Mouse (Mus musculus) kidney, postnatal 10 days (tissue): Measurements from ENCODE around the gene Rnf144a.

ENCODE experiments used
- DNase-seq: peaks from one replicate; pipeline ENCODE4 v3.0.0; 2021; ENCODE audit warnings: mixed read lengths

The Rnf144a gene

DNA sequence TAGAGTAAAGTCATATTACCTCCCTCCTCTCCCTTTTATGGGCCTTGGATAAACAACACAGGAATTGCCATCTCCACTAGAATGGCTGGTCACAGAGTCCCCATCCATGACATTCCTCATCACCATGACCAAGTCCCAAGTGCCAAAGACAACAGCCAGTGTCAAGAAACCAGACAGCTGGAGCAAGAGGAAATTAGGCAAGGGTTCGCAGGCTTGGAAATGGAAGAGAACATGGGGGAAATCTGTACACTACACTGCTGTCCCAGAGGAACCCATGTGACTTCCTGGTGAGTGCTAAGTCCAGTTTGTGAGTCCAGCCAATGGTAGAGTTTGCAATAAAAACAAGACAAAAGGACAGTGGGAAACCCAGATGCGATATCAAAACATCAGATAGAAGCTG is 47.7 kb downstream of the Rnf144a start:
- peak; percentile 39 for DNase-seq

DNA sequence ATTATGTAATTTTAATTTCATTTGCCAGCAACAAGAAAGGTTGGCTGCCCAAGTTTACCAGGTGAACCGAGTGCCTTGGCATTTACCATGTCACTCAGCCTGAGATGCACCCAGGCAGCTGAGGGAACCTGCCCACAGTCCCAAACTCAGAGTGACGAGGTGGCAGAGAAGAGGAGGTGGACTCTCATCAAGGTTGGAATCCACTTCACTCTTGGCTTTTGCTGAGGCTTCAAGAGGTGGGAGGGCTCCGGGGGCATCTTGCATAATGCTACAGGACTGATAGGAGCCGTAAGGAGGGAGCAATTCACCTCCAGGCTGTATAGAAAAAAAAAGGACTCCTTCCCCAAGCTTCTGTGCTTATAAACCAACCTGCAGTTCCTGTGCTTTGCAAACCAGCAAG is 48.7 kb downstream of the Rnf144a start:
- DNase-seq: no peak

DNA sequence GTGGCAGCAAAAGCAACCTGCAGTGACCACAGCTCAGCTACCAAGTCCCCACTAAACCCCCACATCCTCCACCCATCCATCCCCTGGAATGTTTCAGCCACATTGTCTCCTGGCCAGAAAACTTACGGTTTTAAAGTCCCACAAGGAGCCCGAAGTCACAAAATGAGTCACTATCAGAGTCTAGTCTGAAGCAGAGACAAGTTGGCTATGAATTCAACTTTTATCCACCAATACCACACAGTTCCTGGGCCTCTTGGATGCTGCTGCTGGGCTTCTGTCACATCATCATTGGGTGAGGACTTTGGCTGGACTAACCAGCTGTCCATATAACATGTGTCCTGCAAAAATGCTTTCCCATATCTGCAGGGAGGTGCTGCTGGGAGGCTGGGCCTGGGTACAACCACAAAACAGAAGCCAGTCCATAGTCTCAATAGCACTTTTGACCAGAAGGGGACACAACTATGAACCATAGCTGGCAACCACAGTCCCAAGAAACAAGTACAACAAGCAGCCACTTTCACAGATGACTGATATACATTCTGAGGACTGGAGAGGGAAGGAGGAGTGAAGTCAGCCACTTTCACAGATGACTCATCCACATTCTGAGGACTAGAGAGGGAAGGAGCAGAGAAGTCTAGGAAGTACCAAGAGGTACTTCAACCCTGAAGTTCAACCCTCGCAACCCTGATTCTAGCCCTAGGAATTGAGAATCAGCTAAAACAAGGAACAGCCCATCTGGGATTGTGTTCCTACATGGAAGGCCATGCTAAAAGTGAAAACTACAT is 49.3 kb downstream of the Rnf144a start:
- DNase-seq: no peak

- peak; percentile 72 for DNase-seq
Observed at GRCm38 (mm10) chr12:26364822-26365221, 50.2 kb downstream of the Rnf144a start.

DNA sequence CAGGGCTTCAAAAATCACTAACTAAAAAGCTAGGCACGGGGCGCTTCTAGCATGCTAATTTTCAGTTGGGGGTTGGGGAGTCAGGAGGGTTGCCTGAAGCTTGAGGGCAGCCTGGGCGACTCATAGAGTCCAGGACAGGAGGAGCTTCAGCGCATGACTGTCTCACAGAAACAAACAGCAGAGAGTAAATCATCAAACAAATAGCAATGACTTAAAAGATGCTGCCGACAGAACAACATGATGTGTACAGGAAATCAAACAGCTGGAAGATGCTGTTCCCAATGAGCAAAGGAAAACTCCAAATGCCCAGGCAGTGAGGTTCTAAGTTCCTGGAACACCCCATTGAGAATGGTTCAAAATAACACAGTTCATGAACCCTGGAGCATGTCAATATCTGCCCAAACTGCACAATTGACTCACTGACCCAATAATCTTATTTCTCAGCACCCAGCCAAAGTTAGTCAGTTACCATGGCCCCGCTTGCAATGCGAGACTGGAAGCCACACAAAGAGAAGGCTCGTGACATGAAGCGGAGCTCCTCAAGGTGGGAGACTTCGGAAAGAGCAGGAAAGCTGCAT is 54.0 kb downstream of the Rnf144a start:
- DNase-seq: no peak

DNA sequence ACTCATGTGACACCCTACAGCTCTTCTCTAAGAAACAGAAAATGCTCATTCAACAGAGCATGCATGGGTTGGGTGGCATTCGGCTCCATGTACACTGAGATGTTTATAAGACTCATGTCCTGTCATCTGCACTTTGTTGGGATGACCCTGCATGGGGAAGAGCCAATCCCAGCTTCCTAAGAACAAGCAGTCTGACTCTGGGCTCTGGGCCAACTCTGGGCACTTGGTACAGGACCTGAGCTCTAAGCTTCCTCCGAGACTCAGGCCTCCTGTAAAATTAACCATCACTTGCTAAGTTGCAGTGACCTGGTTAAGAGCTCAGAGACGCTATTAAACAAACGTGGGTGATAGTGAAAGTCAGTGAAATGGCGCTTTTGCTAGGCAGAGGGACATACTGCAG is 55.2 kb downstream of the Rnf144a start:
- DNase-seq: peak; percentile 79

DNA sequence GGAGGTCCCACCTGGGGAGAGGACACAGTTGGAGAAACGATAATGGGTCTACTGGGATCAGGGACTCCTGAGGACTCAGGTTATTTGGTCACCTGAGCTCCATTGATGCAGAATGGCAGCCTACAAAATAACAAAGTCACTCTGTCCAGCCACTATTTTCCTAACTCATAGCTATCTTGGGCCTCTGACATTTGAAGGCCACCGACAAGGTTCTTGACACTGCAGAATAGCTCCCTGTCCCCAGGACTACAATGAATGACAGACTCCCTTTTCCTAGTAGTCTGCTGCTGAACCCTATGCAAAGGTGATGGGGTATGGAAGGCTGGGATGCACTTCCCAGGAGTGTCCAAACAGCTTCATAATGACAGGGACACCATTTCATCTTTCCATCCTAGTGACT is 55.8 kb downstream of the Rnf144a start:
- no peak for DNase-seq

DNA sequence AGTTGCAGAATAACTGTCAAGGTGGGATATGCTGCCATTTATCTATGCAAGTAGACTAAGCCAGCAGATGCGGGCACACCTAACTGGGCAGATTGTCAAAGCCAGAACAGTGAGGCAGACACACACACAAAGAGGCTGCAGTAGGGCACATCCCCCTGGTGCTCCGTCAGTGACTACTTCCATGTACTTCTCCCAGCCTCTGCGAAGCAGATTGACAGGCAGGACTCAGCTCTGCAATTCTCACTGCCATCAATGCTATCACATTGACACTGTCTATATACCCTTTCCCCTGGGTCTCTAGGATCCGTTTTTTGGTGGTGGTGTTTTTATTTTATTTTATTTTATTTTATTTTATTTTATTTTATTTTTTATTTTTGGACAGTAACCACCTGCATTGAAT is 57.8 kb downstream of the Rnf144a start:
- no peak for DNase-seq

- peak; percentile 74 for DNase-seq
Observed at GRCm38 (mm10) chr12:26356191-26356590, 58.9 kb downstream of the Rnf144a start.

DNA sequence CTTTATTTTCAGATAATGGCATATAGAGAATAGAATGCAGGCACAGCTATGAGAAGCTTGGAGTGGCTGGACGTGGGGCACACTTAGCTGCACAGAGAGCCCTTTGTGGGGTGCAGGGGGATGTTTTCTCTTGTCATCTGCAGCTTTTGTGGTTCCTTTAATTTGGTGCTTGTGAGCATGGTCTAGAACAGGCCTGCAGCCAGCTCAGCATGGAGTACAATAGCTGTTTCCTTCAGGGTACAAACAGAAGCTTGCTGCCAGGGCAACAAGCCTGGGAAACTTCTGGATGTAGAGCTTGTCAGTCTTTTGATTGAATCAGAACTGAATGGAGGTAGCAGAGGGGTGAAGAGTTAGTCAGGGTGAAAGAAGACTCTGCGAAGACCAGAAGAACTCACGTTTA is 63.7 kb downstream of the Rnf144a start:
- no peak for DNase-seq

DNA sequence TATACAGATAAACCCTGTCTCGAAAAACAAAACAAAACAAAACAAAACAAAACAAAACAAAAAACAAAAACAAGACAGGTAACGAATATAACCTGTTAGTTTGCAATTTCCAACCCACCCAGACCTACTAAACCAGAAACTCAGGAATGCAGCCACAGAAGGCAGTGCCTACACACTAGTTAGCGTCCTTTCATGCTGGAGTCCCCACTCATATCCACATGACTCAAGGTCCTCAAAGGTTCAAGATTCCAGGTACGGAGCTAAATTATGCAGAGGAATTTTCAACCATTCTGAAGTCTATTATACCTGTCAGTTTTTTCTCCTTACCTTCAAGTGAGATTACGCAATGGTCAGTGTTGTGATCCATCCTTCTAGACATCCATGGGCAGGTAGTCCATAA is 70.6 kb downstream of the Rnf144a start:
- no peak for DNase-seq

DNA sequence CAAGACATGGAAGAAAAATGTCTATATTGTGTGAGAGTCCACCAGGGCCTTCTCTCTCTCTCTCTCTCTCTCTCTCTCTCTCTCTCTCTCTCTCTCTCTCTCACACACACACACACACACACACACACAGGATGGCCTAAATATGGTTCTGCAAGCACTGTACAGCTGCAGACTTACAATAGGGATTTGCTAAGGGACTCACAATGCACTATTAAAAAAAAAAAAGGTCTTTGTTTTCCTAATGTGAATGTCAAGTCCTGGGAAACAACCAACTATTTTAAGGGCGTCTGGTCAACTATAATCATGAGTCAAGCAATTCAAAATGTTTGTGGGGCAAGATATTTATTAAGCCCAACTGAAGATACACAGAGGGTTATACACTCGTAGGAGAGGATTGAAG is 71.9 kb downstream of the Rnf144a start:
- DNase-seq: no peak

- DNase-seq: peak; percentile 37
Observed at GRCm38 (mm10) chr12:26342663-26343062, 72.4 kb downstream of the Rnf144a start.

- no peak for DNase-seq
Observed at GRCm38 (mm10) chr12:26342086-26342485, 73.0 kb downstream of the Rnf144a start.

- DNase-seq: no peak
Observed at GRCm38 (mm10) chr12:26340621-26341020, 74.4 kb downstream of the Rnf144a start.

DNA sequence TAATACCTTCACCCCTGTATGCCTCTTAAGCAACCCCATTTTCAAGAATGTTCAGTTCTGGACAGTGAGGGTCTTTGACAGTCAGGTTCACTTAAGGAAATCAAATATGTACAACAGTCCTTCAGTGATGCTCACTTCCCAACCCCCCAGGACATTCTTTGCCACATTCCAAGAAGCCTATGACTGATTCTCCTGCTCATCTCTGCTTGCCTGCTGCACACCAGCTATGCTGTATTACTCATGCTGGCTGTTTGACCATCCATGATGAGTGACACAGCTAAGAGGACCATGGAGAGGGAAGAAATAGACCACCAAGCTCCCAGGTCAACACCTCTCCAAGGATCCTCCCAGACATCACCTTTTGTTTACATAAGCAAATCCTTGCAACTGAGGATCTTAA is 75.2 kb downstream of the Rnf144a start:
- DNase-seq: no peak

- DNase-seq: no peak
Observed at GRCm38 (mm10) chr12:26339181-26339580, 75.9 kb downstream of the Rnf144a start.

DNA sequence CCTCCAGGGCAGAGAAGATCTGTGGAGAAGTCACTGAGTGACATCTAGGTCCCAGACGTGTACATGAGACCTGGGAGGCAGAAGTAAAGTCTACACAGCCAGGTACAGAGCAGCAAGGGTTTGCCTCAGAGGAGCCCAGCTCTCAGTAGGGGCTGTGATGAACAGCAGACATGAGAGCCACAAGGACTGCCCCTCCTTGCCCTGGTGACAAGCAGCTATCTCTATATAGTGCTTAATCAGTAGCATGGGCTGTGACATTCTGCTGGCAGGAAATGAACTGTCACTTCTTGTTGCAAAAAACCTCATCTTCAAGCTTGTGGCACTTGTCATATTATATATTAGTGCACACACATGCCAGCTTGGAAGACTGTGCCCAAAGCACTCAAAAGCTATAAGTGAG is 81.4 kb downstream of the Rnf144a start:
- DNase-seq: no peak

- peak; percentile 62 for DNase-seq
Observed at GRCm38 (mm10) chr12:26331048-26331447, 84.0 kb downstream of the Rnf144a start.

- DNase-seq: no peak
Observed at GRCm38 (mm10) chr12:26329756-26330155, 85.3 kb downstream of the Rnf144a start.

- DNase-seq: no peak
Observed at GRCm38 (mm10) chr12:26329031-26329675, 85.9 kb downstream of the Rnf144a start.

DNA sequence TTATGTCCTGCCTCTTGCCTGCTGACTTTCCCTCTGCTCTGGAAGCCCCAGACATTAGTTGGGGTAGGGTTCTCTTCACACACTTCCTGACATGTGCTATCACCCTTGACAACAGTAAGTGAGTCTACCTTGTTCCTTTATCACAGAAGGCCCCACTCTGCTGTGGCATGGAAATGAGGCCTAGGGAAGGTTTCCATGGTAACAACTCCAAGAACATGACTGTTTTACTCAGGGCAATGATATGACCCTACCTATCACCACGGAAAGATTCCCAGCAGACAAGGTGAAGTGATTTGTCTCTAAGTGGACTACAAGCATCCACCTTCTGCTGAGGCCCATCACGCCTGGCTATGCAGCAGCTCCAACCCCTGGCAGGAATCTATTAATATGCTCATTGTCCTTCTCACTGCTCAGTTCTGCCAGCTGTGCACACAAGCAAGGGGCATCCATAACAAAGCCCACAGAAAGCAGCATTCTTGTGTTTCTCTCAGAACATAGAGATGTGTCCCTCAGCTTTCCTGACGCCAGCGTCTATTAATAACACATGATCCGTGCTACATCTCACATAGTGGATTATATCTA is 91.2 kb downstream of the Rnf144a start:
- DNase-seq: no peak

DNA sequence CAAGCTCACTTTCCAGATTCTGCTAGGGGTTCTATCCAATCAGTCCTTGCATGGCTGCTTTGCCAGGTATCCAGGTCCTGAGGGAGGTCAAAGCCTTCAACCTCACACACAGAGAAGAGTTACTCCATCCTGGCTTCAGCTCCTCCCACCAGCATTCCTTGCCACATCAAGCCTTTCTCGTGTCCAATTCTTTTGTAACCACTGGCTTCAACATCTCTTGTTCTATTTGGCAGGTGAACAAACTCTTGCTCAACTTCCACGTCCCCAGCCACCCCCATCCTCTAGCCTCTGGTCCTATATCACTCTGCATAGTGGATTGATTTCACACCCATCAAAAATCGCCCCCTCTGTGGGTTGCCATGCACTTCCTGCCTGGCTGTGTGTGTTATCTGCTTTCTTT is 98.8 kb downstream of the Rnf144a start:
- DNase-seq: no peak

GRCm38 (mm10) chr12:26314959-26315358 is 100.1 kb downstream of the Rnf144a start:
- peak; percentile 58 for DNase-seq
